Mouse (Mus musculus): ENCODE results near the gene 1810049J17Rik. TPM values are rescaled to one million over a fixed set of nuclear protein-coding genes. Genes with fewer than 3 reads are reported as not detected.
"Not testable (repeated sequence)": the region's sequence is repeated elsewhere in the genome, so short reads cannot be mapped to it uniquely, and the experiment has no call there.

The 1810049J17Rik gene
- polyA plus RNA-seq (2012; ENCODE audit: insufficient read depth, insufficient read length, low replicate concordance, missing spikeins), result not detected in 2 replicates

GRCm38 (mm10) chr15:12321788-12322621 lies at the start of gene 1810049J17Rik:
1810049J17Rik (minus strand) TSS chr15:12321899.
- under 1% methylated on average over 70 of the region's 70 CpGs for WGBS
- TF ChIP-seq POLR2A (IDR thresholded peaks at IDR 0.05; ENCODE audit: insufficient read depth, low read depth, low read length), result no peak
- no peak for TF ChIP-seq CTCF (IDR thresholded peaks at IDR 0.05; ENCODE audit: insufficient read depth, low read depth, low read length)
- peak within 1 kb of the TSS; percentile 75 for H3K27ac ChIP-seq (ENCODE audit: insufficient read depth, low read depth, low read length)
- peaks cover 5% of the 10 kb centered on the region; the same call in 1 of the 2 replicates for H3K4me1 ChIP-seq (ENCODE audit: control insufficient read depth, insufficient read depth, low read length)
- H3K4me3 ChIP-seq (ENCODE audit: insufficient read depth, low read depth, low read length), result peak within 1 kb of the TSS; percentile 92

- Histone ChIP-seq H3K27ac (ENCODE audit: insufficient read depth, low read depth, low read length) (no peak overlapping the region), H3K4me3 (ENCODE audit: insufficient read depth, low read depth, low read length) (no peak overlapping the region), H3K4me1 (ENCODE audit: control insufficient read depth, insufficient read depth, low read length) (peaks cover 13% of the 10 kb centered on the region)
- 10% methylated on average over 8 of the region's 8 CpGs for WGBS
- TF ChIP-seq CTCF (IDR thresholded peaks at IDR 0.05; ENCODE audit: insufficient read depth, low read depth, low read length) (peak; percentile 46; the same call in 1 of the 2 replicates), POLR2A (IDR thresholded peaks at IDR 0.05; ENCODE audit: insufficient read depth, low read depth, low read length) (no peak)
Measured at GRCm38 (mm10) chr15:12371183-12371582, 49.5 kb upstream of the 1810049J17Rik start.

- WGBS, result 78% methylated on average over 3 of the region's 3 CpGs
- H3K27ac ChIP-seq (ENCODE audit: insufficient read depth, low read depth, low read length), result no peak overlapping the region
Measured at GRCm38 (mm10) chr15:12370096-12370495, 48.4 kb upstream of the 1810049J17Rik start.

GRCm38 (mm10) chr15:12368850-12369249 lies 47.2 kb upstream of the 1810049J17Rik start:
- Histone ChIP-seq H3K27ac (ENCODE audit: insufficient read depth, low read depth, low read length) (no peak overlapping the region), H3K4me3 (ENCODE audit: insufficient read depth, low read depth, low read length) (no peak overlapping the region), H3K4me1 (ENCODE audit: control insufficient read depth, insufficient read depth, low read length) (peaks cover 12% of the 10 kb centered on the region)
- no peak for TF ChIP-seq POLR2A (IDR thresholded peaks at IDR 0.05; ENCODE audit: insufficient read depth, low read depth, low read length)
- no peak for TF ChIP-seq CTCF (IDR thresholded peaks at IDR 0.05; ENCODE audit: insufficient read depth, low read depth, low read length)
- WGBS, result 93% methylated on average over 4 of the region's 4 CpGs

More at GRCm38 (mm10) chr15:12370096-12370495, 48.4 kb upstream of the 1810049J17Rik start:
- Histone ChIP-seq H3K4me3 (ENCODE audit: insufficient read depth, low read depth, low read length) (no peak overlapping the region), H3K4me1 (ENCODE audit: control insufficient read depth, insufficient read depth, low read length) (peaks cover 12% of the 10 kb centered on the region)
- TF ChIP-seq CTCF (IDR thresholded peaks at IDR 0.05; ENCODE audit: insufficient read depth, low read depth, low read length) (no peak), POLR2A (IDR thresholded peaks at IDR 0.05; ENCODE audit: insufficient read depth, low read depth, low read length) (no peak)

- TF ChIP-seq POLR2A (IDR thresholded peaks at IDR 0.05; ENCODE audit: insufficient read depth, low read depth, low read length), result no peak
- no peak for TF ChIP-seq CTCF (IDR thresholded peaks at IDR 0.05; ENCODE audit: insufficient read depth, low read depth, low read length)
- H3K27ac ChIP-seq (ENCODE audit: insufficient read depth, low read depth, low read length), result no peak overlapping the region
- H3K4me3 ChIP-seq (ENCODE audit: insufficient read depth, low read depth, low read length), result no peak overlapping the region
- WGBS, result 64% methylated on average over 11 of the region's 11 CpGs
- peaks cover 12% of the 10 kb centered on the region for H3K4me1 ChIP-seq (ENCODE audit: control insufficient read depth, insufficient read depth, low read length)
Measured at GRCm38 (mm10) chr15:12368357-12368756, 46.7 kb upstream of the 1810049J17Rik start.

GRCm38 (mm10) chr15:12367306-12368080 lies 45.8 kb upstream of the 1810049J17Rik start:
- WGBS, result 70% methylated on average over 13 of the region's 13 CpGs
- no peak overlapping the region for H3K27ac ChIP-seq (ENCODE audit: insufficient read depth, low read depth, low read length)
- H3K4me3 ChIP-seq (ENCODE audit: insufficient read depth, low read depth, low read length), result no peak overlapping the region
- H3K4me1 ChIP-seq (ENCODE audit: control insufficient read depth, insufficient read depth, low read length), result peaks cover 12% of the 10 kb centered on the region
- no peak for TF ChIP-seq POLR2A (IDR thresholded peaks at IDR 0.05; ENCODE audit: insufficient read depth, low read depth, low read length)
- no peak for TF ChIP-seq CTCF (IDR thresholded peaks at IDR 0.05; ENCODE audit: insufficient read depth, low read depth, low read length)

- peaks cover 12% of the 10 kb centered on the region for H3K4me1 ChIP-seq (ENCODE audit: control insufficient read depth, insufficient read depth, low read length)
- not testable (repeated sequence) for H3K4me3 ChIP-seq (ENCODE audit: insufficient read depth, low read depth, low read length); H3K27ac ChIP-seq (ENCODE audit: insufficient read depth, low read depth, low read length)
- WGBS, result 90% methylated on average over 11 of the region's 11 CpGs
Measured at GRCm38 (mm10) chr15:12366580-12367305, 45.0 kb upstream of the 1810049J17Rik start.

GRCm38 (mm10) chr15:12366072-12366469 lies 44.4 kb upstream of the 1810049J17Rik start:
- Histone ChIP-seq H3K4me3 (ENCODE audit: insufficient read depth, low read depth, low read length) (no peak overlapping the region), H3K27ac (ENCODE audit: insufficient read depth, low read depth, low read length) (peak overlapping the region; percentile 26; the same call in 1 of the 2 replicates), H3K4me1 (ENCODE audit: control insufficient read depth, insufficient read depth, low read length) (peaks cover 9% of the 10 kb centered on the region)
- TF ChIP-seq POLR2A (IDR thresholded peaks at IDR 0.05; ENCODE audit: insufficient read depth, low read depth, low read length), result no peak
- no peak for TF ChIP-seq CTCF (IDR thresholded peaks at IDR 0.05; ENCODE audit: insufficient read depth, low read depth, low read length)
- 21% methylated on average over 3 of the region's 3 CpGs for WGBS
